Mouse (Mus musculus): ENCODE data around the gene Defb33.

The Defb33 gene

GRCm38 (mm10) chr8:20892369-20892768, at the start of gene Defb33:
Gene Defb33 (plus strand): TSS chr8:20892669.
- in situ Hi-C loops (cut with MseI, MboI) = no loop called here

GRCm38 (mm10) chr8:20874608-20875007, 17.9 kb upstream of the Defb33 start:
- in situ Hi-C loops (cut with MseI, MboI) = no loop called here

DNA sequence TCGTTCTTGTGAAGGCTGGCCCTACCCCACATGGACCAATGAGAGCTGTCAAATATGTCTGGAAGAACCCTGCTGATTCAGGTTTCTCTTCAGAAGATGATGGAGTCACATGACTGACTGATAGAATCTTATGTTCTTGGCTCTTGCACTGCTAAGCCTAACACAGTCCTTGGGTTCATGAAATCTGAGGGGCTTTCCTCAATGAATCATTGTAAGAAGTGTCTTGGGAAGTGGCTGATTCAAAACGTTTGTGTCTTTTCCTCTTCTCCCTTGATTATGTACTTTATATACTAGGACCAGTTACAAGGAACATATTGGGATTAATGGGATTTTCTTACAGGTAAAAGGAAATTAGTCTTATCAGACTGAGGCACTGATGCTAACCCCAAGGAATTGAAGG, 10.1 kb downstream of the Defb33 start, which contains the start of gene Gm15056:
Gene Gm15056 (minus strand): TSS at position 101 of the 400 bp plus-strand sequence.
- in situ Hi-C loops (cut with MseI, MboI) = no loop called here

GRCm38 (mm10) chr8:20907119-20907518, 14.7 kb downstream of the Defb33 start:
- in situ Hi-C loops (cut with MseI, MboI) = no loop called here

GRCm38 (mm10) chr8:20908256-20908655, 15.8 kb downstream of the Defb33 start:
- in situ Hi-C loops (cut with MseI, MboI) = no loop called here

DNA sequence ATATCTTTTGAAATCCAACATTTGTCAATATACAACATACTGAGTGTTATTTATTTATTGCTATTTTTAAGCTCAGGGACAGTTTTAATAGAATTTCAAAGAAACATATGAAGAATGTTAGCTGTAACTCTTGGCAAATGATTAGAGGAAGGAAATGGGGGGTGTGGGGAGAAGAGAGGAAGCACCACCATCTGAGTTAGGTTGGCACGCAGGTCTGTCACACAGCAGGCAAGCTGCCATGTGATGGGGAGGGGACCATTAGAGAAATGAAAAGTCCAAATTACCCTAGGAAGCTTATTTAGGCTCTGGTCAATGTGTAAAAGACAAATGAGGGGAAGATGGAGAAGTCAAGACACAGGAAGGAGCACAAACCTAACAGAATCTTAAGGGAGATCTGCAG, 19.8 kb downstream of the Defb33 start:
- in situ Hi-C loops (cut with MseI, MboI) = no loop called here

- in situ Hi-C loops (cut with MseI, MboI) = no loop called here
These were observed 29.5 kb downstream of the Defb33 start, which contains the start of gene Gm6040 for GRCm38 (mm10) chr8:20921971-20922370. Gene Gm6040 (minus strand): TSS chr8:20922071.

DNA sequence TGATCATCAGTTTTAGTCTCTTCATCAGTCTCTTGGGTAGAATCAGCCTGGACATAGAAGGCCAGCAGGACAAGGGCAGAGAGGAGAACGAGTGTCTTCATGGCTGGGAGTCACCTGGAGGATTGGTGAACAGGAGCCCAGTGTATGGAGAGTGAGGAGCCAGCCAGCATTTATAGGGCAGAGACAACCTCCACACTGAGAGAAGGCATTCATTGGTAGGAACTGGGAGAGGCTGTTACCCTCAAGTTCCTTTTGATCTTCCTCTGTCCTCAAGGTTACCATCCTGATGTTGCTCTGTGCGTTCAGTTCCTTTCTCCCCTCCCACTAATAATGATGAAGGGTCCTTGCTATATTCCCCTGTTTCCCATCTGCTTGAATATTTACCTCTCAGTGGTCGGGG, 52.1 kb downstream of the Defb33 start, which contains the start of gene AY761185:
Gene AY761185 (minus strand): TSS at position 101 of the 400 bp plus-strand sequence.
- in situ Hi-C loops (cut with MseI, MboI) = loop anchor here in 1 of 2 experiments (5.0 kb wide), 1 partner anchor 53 kb away; no protein-coding TSS in a partner anchor

Data from mouse trophoblast stem cell (cell line).